Mouse (Mus musculus): Measurements from ENCODE around the gene Dgkg.
A peak's percentile ranks its signal among the peaks of the same experiment; 100 is the strongest.

The Dgkg gene

GRCm38 (mm10) chr16:22497976-22498375, 159.0 kb downstream of the Dgkg start:
- DNase-seq (ENCODE audit: low spot score) = no peak

GRCm38 (mm10) chr16:22495259-22495658, 161.8 kb downstream of the Dgkg start:
- DNase-seq (ENCODE audit: low spot score) = no peak

- DNase-seq (ENCODE audit: low spot score) = no peak
Observed at GRCm38 (mm10) chr16:22494815-22495214, 162.2 kb downstream of the Dgkg start.

- DNase-seq (ENCODE audit: low spot score) = no peak
Observed at GRCm38 (mm10) chr16:22493396-22493795, 163.6 kb downstream of the Dgkg start.

- DNase-seq (ENCODE audit: low spot score) = no peak
Observed at GRCm38 (mm10) chr16:22491446-22492166, 165.4 kb downstream of the Dgkg start.

GRCm38 (mm10) chr16:22483900-22484299, 173.1 kb downstream of the Dgkg start:
- DNase-seq (ENCODE audit: low spot score) = no peak

GRCm38 (mm10) chr16:22479322-22479721, 177.7 kb downstream of the Dgkg start:
- DNase-seq (ENCODE audit: low spot score) = no peak

- no peak for DNase-seq (ENCODE audit: low spot score)
Observed at GRCm38 (mm10) chr16:22471728-22472127, 185.3 kb downstream of the Dgkg start.

- no peak for DNase-seq (ENCODE audit: low spot score)
Observed at GRCm38 (mm10) chr16:22469385-22469784, 187.6 kb downstream of the Dgkg start.

GRCm38 (mm10) chr16:22467111-22467510, 189.9 kb downstream of the Dgkg start:
- DNase-seq (ENCODE audit: low spot score) = no peak

GRCm38 (mm10) chr16:22466381-22466780, 190.6 kb downstream of the Dgkg start:
- no peak for DNase-seq (ENCODE audit: low spot score)

- no peak for DNase-seq (ENCODE audit: low spot score)
Observed at GRCm38 (mm10) chr16:22462220-22462619, 194.8 kb downstream of the Dgkg start.

GRCm38 (mm10) chr16:22461728-22462127, 195.3 kb downstream of the Dgkg start:
- DNase-seq (ENCODE audit: low spot score) = no peak

- no peak for DNase-seq (ENCODE audit: low spot score)
Observed at GRCm38 (mm10) chr16:22460960-22461359, 196.1 kb downstream of the Dgkg start.

GRCm38 (mm10) chr16:22452082-22452481, 204.9 kb downstream of the Dgkg start:
- no peak for DNase-seq (ENCODE audit: low spot score)

- no peak for DNase-seq (ENCODE audit: low spot score)
Observed at GRCm38 (mm10) chr16:22448093-22448492, 208.9 kb downstream of the Dgkg start.

GRCm38 (mm10) chr16:22444786-22445185, 212.2 kb downstream of the Dgkg start:
- no peak for DNase-seq (ENCODE audit: low spot score)

GRCm38 (mm10) chr16:22442202-22442601, 214.8 kb downstream of the Dgkg start:
- peak; percentile 30 for DNase-seq (ENCODE audit: low spot score)

GRCm38 (mm10) chr16:22441317-22441716, 215.7 kb downstream of the Dgkg start:
- DNase-seq (ENCODE audit: low spot score) = no peak

- peak; percentile 69 for DNase-seq (ENCODE audit: low spot score)
Observed at GRCm38 (mm10) chr16:22440269-22440668, 216.8 kb downstream of the Dgkg start.

- DNase-seq (ENCODE audit: low spot score) = peak; percentile 99
Observed at GRCm38 (mm10) chr16:22439499-22440177, 217.4 kb downstream of the Dgkg start, which contains the start of gene Etv5. Etv5 (minus strand) TSS chr16:22439719.

- DNase-seq (ENCODE audit: low spot score) = peak; percentile 92
Observed at GRCm38 (mm10) chr16:22438441-22439373, 218.3 kb downstream of the Dgkg start.

All from embryo, embryonic 10 days (tissue).